Mouse (Mus musculus) E14TG2a.4 (cell line): ENCODE data around the gene Iqcm.

Experiments
- CTCF ChIP-seq: conservative IDR thresholded peaks from 2 replicates; pipeline ENCODE4 v1.5.1; 2014; ENCODE audit warnings: low read length
- POU5F1 ChIP-seq: IDR thresholded peaks from 2 replicates; pipeline ENCODE4 v1.6.1; 2014; ENCODE audit warnings: low read length, borderline replicate concordance

DNA sequence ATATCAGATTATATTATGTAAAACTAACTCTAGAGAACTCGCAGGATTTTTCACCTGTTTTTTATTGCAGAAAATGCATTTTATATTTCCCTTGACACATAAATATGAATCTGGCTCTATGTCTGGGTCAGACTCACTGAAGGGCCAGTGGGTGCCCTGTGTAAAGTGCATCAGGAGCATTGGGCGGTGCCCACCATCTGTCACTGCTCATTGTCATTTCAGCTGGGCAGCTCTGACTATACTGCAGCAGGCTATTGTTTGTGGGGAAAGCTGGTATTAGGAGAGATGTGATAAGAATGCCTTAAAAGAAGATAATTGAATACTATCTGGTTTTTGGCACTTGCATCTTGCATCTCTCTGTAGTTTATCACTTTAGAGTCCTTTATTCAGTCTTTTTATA is 507.5 kb downstream of the Iqcm start:
- no peak for TF ChIP-seq CTCF
- TF ChIP-seq POU5F1 = no peak
